8 mouse cellular contexts compared by ENCODE assay signal in the genomic region with DNA sequence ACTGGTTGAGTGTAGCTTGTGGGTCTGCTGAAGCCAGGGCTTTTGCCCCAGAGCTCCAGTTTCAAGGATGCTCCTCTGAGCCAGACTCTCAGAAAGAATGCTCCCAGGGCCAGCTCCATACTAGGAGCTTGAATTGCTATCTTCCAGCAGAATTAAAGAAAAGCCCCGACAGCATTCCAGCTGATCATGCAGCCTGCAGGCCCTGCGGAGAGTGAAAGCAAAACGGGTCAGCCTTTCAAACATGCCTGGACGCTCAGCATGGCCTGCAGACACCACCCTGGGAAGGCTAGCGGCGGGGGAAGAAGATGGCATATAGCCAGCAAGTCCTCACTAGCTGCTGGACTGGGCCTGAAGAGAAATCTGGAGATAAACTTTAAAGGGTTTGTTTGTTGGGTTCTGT. TPM values are rescaled to one million over a fixed set of nuclear protein-coding genes. Genes with fewer than 3 reads are reported as not detected.
A peak's percentile ranks its signal among the peaks of the same experiment; 100 is the strongest.
DNase-seq lines count a peak whose midpoint lies in the region; ATAC-seq lines count a peak whose summit lies in the region.

No protein-coding gene starts in this region.

- no peaks in the 10 kb centered on the region for H3K27me3 ChIP-seq in midbrain, embryonic 10.5 days (ENCODE audit: low read depth, poor library complexity, severe bottlenecking)
- no peaks in the 10 kb centered on the region for H3K27me3 ChIP-seq in midbrain, embryonic 11.5 days (ENCODE audit: control insufficient read depth, insufficient read depth, low read length)
- H3K27me3 ChIP-seq in neural tube, embryonic 14.5 days (ENCODE audit: control insufficient read depth, insufficient read depth, low read length), result no peaks in the 10 kb centered on the region

- no peak overlapping the region for H3K4me2 ChIP-seq in midbrain, embryonic 11.5 days
- no peak overlapping the region for H3K4me2 ChIP-seq in neural tube, embryonic 14.5 days (ENCODE audit: low read depth, low read length)

- no peak overlapping the region for H3K9ac ChIP-seq in midbrain, embryonic 11.5 days (ENCODE audit: low read length)
- 0 out of 2 replicates have a peak overlapping the region, but pooled peaks have one; percentile 16 for H3K9ac ChIP-seq in neural tube, embryonic 14.5 days (replicated peaks; ENCODE audit: low read depth, low read length)

- peak; percentile 17 for DNase-seq in cerebellum, adult 11-12 months
- DNase-seq in cerebellum, adult 11 months, result no peak
- DNase-seq in midbrain, embryonic 10.5 days (ENCODE audit: low spot score), result no peak
- no peak for DNase-seq in midbrain, embryonic 11.5 days (ENCODE audit: low spot score, missing footprints)
- DNase-seq in kidney, adult 8-10 months, result peak; percentile 17 to 22
- no peak for DNase-seq in thymus, postnatal 10 days (ENCODE audit: low spot score in 2 of 2)
- no peak for DNase-seq in urinary bladder, adult 2 months (ENCODE audit: low spot score)

- H3K27ac ChIP-seq in midbrain, embryonic 10.5 days (replicated peaks), result 0 out of 2 replicates have a peak overlapping the region, but pooled peaks have one; percentile 0
- no peak overlapping the region for H3K27ac ChIP-seq in midbrain, embryonic 11.5 days (ENCODE audit: low read depth, low read length)
- peak overlapping the region; percentile 28; the same call in 1 of the 2 replicates for H3K27ac ChIP-seq in neural tube, embryonic 14.5 days (ENCODE audit: low read depth, low read length)

- 49% methylated on average over 6 of the region's 6 CpGs for WGBS in midbrain, embryonic 10.5 days
- 36% methylated on average over 6 of the region's 6 CpGs for WGBS in midbrain, embryonic 11.5 days
- 41% methylated on average over 6 of the region's 6 CpGs for WGBS in neural tube, embryonic 14.5 days

- H3K4me1 ChIP-seq in midbrain, embryonic 10.5 days, result peaks cover 27% of the 10 kb centered on the region
- peaks cover 12% of the 10 kb centered on the region for H3K4me1 ChIP-seq in midbrain, embryonic 11.5 days (ENCODE audit: control insufficient read depth, insufficient read depth, low read length)
- H3K4me1 ChIP-seq in neural tube, embryonic 14.5 days (ENCODE audit: control insufficient read depth, insufficient read depth, low read length), result peaks cover 9% of the 10 kb centered on the region; the same call in 1 of the 2 replicates

- ATAC-seq in midbrain, embryonic 11.5 days (ENCODE audit: low FRiP score), result no peak
- ATAC-seq in neural tube, embryonic 14.5 days (ENCODE audit: low read depth), result no peak

- H3K36me3 ChIP-seq in midbrain, embryonic 10.5 days, result no peaks in the 10 kb centered on the region
- no peaks in the 10 kb centered on the region for H3K36me3 ChIP-seq in midbrain, embryonic 11.5 days (ENCODE audit: control insufficient read depth, insufficient read depth, low read length)
- H3K36me3 ChIP-seq in neural tube, embryonic 14.5 days (ENCODE audit: control insufficient read depth, insufficient read depth, low read length), result no peaks in the 10 kb centered on the region

- no peaks in the 10 kb centered on the region for H3K9me3 ChIP-seq in midbrain, embryonic 10.5 days (replicated peaks)
- no peaks in the 10 kb centered on the region for H3K9me3 ChIP-seq in midbrain, embryonic 11.5 days (ENCODE audit: control insufficient read depth, low read length)
- H3K9me3 ChIP-seq in neural tube, embryonic 14.5 days (ENCODE audit: control insufficient read depth, low read length), result no peaks in the 10 kb centered on the region

- no peak overlapping the region for H3K4me3 ChIP-seq in midbrain, embryonic 10.5 days
- no peak overlapping the region for H3K4me3 ChIP-seq in midbrain, embryonic 11.5 days (ENCODE audit: low read depth, low read length)
- H3K4me3 ChIP-seq in neural tube, embryonic 14.5 days (ENCODE audit: low read depth, low read length), result no peak overlapping the region

RNA-seq across cellular contexts. Expression of a gene that starts 55.0 kb away (rescaled TPM):
- polyA plus RNA-seq in midbrain, embryonic 10.5 days (2016; fragmentation: Nextera tagmentation; extraction: Ambion mirVana), result 9.2 and 11.2 TPM in 2 replicates
- polyA plus RNA-seq in midbrain, embryonic 11.5 days (2014; fragmentation: Nextera tagmentation; extraction: Ambion mirVana), result 14.4 and 18.2 TPM in 2 replicates
- 72.6 and 106 TPM in 2 replicates for polyA plus RNA-seq in neural tube, embryonic 14.5 days (2014; fragmentation: Nextera tagmentation; extraction: Ambion mirVana)
- 12.3 and 18.9 TPM in 2 replicates for polyA plus RNA-seq in urinary bladder, adult 2 months (2012; rRNA removed)

Comparison
In these comparisons a context has a peak if more than half of its experiments do, and no peak if none do; other contexts are left out.
1. DNase-seq: peak in cerebellum, adult 11-12 months (single experiment) and kidney, adult 8-10 months (2 of 2); none in cerebellum, adult 11 months (single experiment), midbrain, embryonic 10.5 days (single experiment), midbrain, embryonic 11.5 days (single experiment), thymus, postnatal 10 days (0 of 2) and urinary bladder, adult 2 months (single experiment).